Mouse (Mus musculus): Measurements from ENCODE around the gene Arhgef28. TPM values are rescaled to one million over a fixed set of nuclear protein-coding genes. Genes with fewer than 3 reads are reported as not detected.

Arhgef28 gene
- polyA plus RNA-seq, 1 experiment from 2014 or later = 19.3 TPM

- Histone ChIP-seq H3K4me2 (no peak overlapping the region), H3K4me3 (no peak overlapping the region), H3K36me3 (no peaks in the 10 kb centered on the region), H3K4me1 (0 out of 2 replicates have a peak, but pooled peaks cover 3% of the 10 kb centered on the region), H3K9ac (no peak overlapping the region), H3K27me3 (no peaks in the 10 kb centered on the region), H3K27ac (no peak overlapping the region), H3K9me3 (no peaks in the 10 kb centered on the region)
- no peak for ATAC-seq (ENCODE audit: borderline replicate concordance, extremely low read depth, low FRiP score, low TSS enrichment)
- 79% methylated on average over 12 of the region's 12 CpGs for WGBS
Measured at GRCm38 (mm10) chr13:97918117-97918900, 287.9 kb downstream of the Arhgef28 start.

- no peaks in the 10 kb centered on the region for H3K27me3 ChIP-seq
- H3K4me3 ChIP-seq = no peak overlapping the region
- H3K4me2 ChIP-seq = no peak overlapping the region
- no peaks in the 10 kb centered on the region for H3K36me3 ChIP-seq
- H3K4me1 ChIP-seq = peaks cover 6% of the 10 kb centered on the region; the same call in 1 of the 2 replicates
- no peak overlapping the region for H3K9ac ChIP-seq
- no peak for ATAC-seq (ENCODE audit: borderline replicate concordance, extremely low read depth, low FRiP score, low TSS enrichment)
- H3K27ac ChIP-seq = no peak overlapping the region; the same call in 1 of the 2 replicates
- whole genome bisulfite sequencing = 30% methylated on average over 10 of the region's 10 CpGs
- no peaks in the 10 kb centered on the region for H3K9me3 ChIP-seq
Measured at GRCm38 (mm10) chr13:97911013-97911412, 295.2 kb downstream of the Arhgef28 start.

- no peak overlapping the region for H3K4me3 ChIP-seq
- no peaks in the 10 kb centered on the region for H3K36me3 ChIP-seq
- no peak overlapping the region for H3K27ac ChIP-seq
- no peak for ATAC-seq (ENCODE audit: borderline replicate concordance, extremely low read depth, low FRiP score, low TSS enrichment)
- no peaks in the 10 kb centered on the region for H3K9me3 ChIP-seq
- H3K4me1 ChIP-seq = no peaks in the 10 kb centered on the region
- no peak overlapping the region for H3K9ac ChIP-seq
- H3K27me3 ChIP-seq = no peaks in the 10 kb centered on the region
- H3K4me2 ChIP-seq = no peak overlapping the region
- 86% methylated on average over 8 of the region's 8 CpGs for WGBS
Measured at GRCm38 (mm10) chr13:97902821-97903220, 303.4 kb downstream of the Arhgef28 start.

- Histone ChIP-seq H3K4me3 (no peak overlapping the region), H3K27me3 (no peaks in the 10 kb centered on the region), H3K9ac (no peak overlapping the region), H3K36me3 (no peaks in the 10 kb centered on the region), H3K4me1 (no peaks in the 10 kb centered on the region), H3K4me2 (no peak overlapping the region), H3K27ac (no peak overlapping the region), H3K9me3 (no peaks in the 10 kb centered on the region)
- WGBS = 50% methylated on average over 3 of the region's 3 CpGs
- ATAC-seq (ENCODE audit: borderline replicate concordance, extremely low read depth, low FRiP score, low TSS enrichment) = no peak
Measured at GRCm38 (mm10) chr13:97900380-97900758, 305.9 kb downstream of the Arhgef28 start.

- no peak overlapping the region for H3K4me3 ChIP-seq
- no peaks in the 10 kb centered on the region for H3K27me3 ChIP-seq
- H3K4me2 ChIP-seq = no peak overlapping the region
- H3K9ac ChIP-seq = no peak overlapping the region
- no peaks in the 10 kb centered on the region for H3K36me3 ChIP-seq
- WGBS = 70% methylated on average over 14 of the region's 14 CpGs
- H3K4me1 ChIP-seq = no peaks in the 10 kb centered on the region
- ATAC-seq (ENCODE audit: borderline replicate concordance, extremely low read depth, low FRiP score, low TSS enrichment) = no peak
- H3K27ac ChIP-seq = no peak overlapping the region
- H3K9me3 ChIP-seq = no peaks in the 10 kb centered on the region
Measured at GRCm38 (mm10) chr13:97899604-97900379, 306.4 kb downstream of the Arhgef28 start.

- no peak overlapping the region for H3K4me2 ChIP-seq
- H3K9ac ChIP-seq = no peak overlapping the region
- no peak overlapping the region for H3K27ac ChIP-seq
- no peaks in the 10 kb centered on the region for H3K27me3 ChIP-seq
- no peak overlapping the region for H3K4me3 ChIP-seq
- no peaks in the 10 kb centered on the region for H3K36me3 ChIP-seq
- H3K4me1 ChIP-seq = no peaks in the 10 kb centered on the region
- no peaks in the 10 kb centered on the region for H3K9me3 ChIP-seq
- 49% methylated on average over 2 of the region's 2 CpGs for WGBS
- no peak for ATAC-seq (ENCODE audit: borderline replicate concordance, extremely low read depth, low FRiP score, low TSS enrichment)
Measured at GRCm38 (mm10) chr13:97898590-97898989, 307.6 kb downstream of the Arhgef28 start.

GRCm38 (mm10) chr13:97893031-97893825, 313.0 kb downstream of the Arhgef28 start:
- Histone ChIP-seq H3K4me1 (peaks cover 11% of the 10 kb centered on the region), H3K27me3 (no peaks in the 10 kb centered on the region), H3K9me3 (no peaks in the 10 kb centered on the region), H3K36me3 (no peaks in the 10 kb centered on the region), H3K4me3 (no peak overlapping the region), H3K9ac (no peak overlapping the region), H3K27ac (peak overlapping the region; percentile 16), H3K4me2 (peak overlapping the region; percentile 14)
- 10% methylated on average over 10 of the region's 10 CpGs for WGBS
- peak; percentile 42; the same call in 1 of the 2 replicates for ATAC-seq (ENCODE audit: borderline replicate concordance, extremely low read depth, low FRiP score, low TSS enrichment)

- Histone ChIP-seq H3K9ac (no peak overlapping the region), H3K36me3 (no peaks in the 10 kb centered on the region), H3K4me1 (peaks cover 20% of the 10 kb centered on the region), H3K27ac (0 out of 2 replicates have a peak overlapping the region, but pooled peaks have one; percentile 4), H3K4me3 (no peak overlapping the region), H3K9me3 (no peaks in the 10 kb centered on the region), H3K4me2 (peak overlapping the region; percentile 14), H3K27me3 (no peaks in the 10 kb centered on the region)
- peak; percentile 42; the same call in 1 of the 2 replicates for ATAC-seq (ENCODE audit: borderline replicate concordance, extremely low read depth, low FRiP score, low TSS enrichment)
- 30% methylated on average over 15 of the region's 15 CpGs for WGBS
Measured at GRCm38 (mm10) chr13:97892089-97892884, 314.0 kb downstream of the Arhgef28 start.

GRCm38 (mm10) chr13:97888046-97888445, 318.2 kb downstream of the Arhgef28 start:
- H3K27me3 ChIP-seq = no peaks in the 10 kb centered on the region
- no peak overlapping the region for H3K9ac ChIP-seq
- no peak overlapping the region for H3K27ac ChIP-seq
- ATAC-seq (ENCODE audit: borderline replicate concordance, extremely low read depth, low FRiP score, low TSS enrichment) = no peak
- peaks cover 28% of the 10 kb centered on the region for H3K4me1 ChIP-seq
- H3K9me3 ChIP-seq = no peaks in the 10 kb centered on the region
- H3K4me2 ChIP-seq = no peak overlapping the region
- H3K36me3 ChIP-seq = no peaks in the 10 kb centered on the region
- H3K4me3 ChIP-seq = no peak overlapping the region
- 23% methylated on average over 6 of the region's 6 CpGs for WGBS

GRCm38 (mm10) chr13:97887558-97887957, 318.7 kb downstream of the Arhgef28 start:
- H3K9ac ChIP-seq = no peak overlapping the region
- no peaks in the 10 kb centered on the region for H3K36me3 ChIP-seq
- no peaks in the 10 kb centered on the region for H3K9me3 ChIP-seq
- WGBS = 21% methylated on average over 7 of the region's 7 CpGs
- ATAC-seq (ENCODE audit: borderline replicate concordance, extremely low read depth, low FRiP score, low TSS enrichment) = no peak
- no peaks in the 10 kb centered on the region for H3K27me3 ChIP-seq
- no peak overlapping the region for H3K27ac ChIP-seq
- peaks cover 24% of the 10 kb centered on the region for H3K4me1 ChIP-seq
- no peak overlapping the region for H3K4me3 ChIP-seq
- H3K4me2 ChIP-seq = no peak overlapping the region

GRCm38 (mm10) chr13:97883629-97884028, 322.6 kb downstream of the Arhgef28 start:
- H3K36me3 ChIP-seq = no peaks in the 10 kb centered on the region
- H3K4me1 ChIP-seq = peaks cover 19% of the 10 kb centered on the region
- H3K9me3 ChIP-seq = no peaks in the 10 kb centered on the region
- ATAC-seq (ENCODE audit: borderline replicate concordance, extremely low read depth, low FRiP score, low TSS enrichment) = no peak
- WGBS = 45% methylated on average over 10 of the region's 10 CpGs
- H3K27me3 ChIP-seq = no peaks in the 10 kb centered on the region
- peak overlapping the region; percentile 27; the same call in 1 of the 2 replicates for H3K27ac ChIP-seq
- no peak overlapping the region for H3K9ac ChIP-seq
- H3K4me2 ChIP-seq = no peak overlapping the region
- no peak overlapping the region for H3K4me3 ChIP-seq

Data from lung, embryonic 15.5 days (tissue).